Mouse (Mus musculus) heart, embryonic 10.5 days (tissue): ENCODE data around the gene Fbxo34. TPM values are rescaled to one million over a fixed set of nuclear protein-coding genes. Genes with fewer than 3 reads are reported as not detected.

Experiments
- DNase-seq: peaks from one replicate; pipeline ENCODE4 v3.0.0-alpha.2; 2017; ENCODE audit warnings: low spot score
- H3K27ac ChIP-seq: fragments of 300-500 bp; sonication (generic); 2 replicates; pipeline ENCODE4 v1.5.1; 2016; ENCODE audit warnings: mild to moderate bottlenecking
- H3K27me3 ChIP-seq: fragments of 300-500 bp; sonication (generic); 2 replicates; pipeline ENCODE4 v1.6.1; 2016; ENCODE audit warnings: mild to moderate bottlenecking; ENCODE audit not compliant: poor library complexity, insufficient read depth, severe bottlenecking
- H3K36me3 ChIP-seq: fragments of 300-500 bp; sonication (generic); 2 replicates; pipeline ENCODE4 v1.6.1; 2016; ENCODE audit warnings: mild to moderate bottlenecking, moderate library complexity
- H3K4me1 ChIP-seq: fragments of 300-500 bp; sonication (generic); 2 replicates; pipeline ENCODE4 v1.6.1; 2016; ENCODE audit warnings: mild to moderate bottlenecking
- H3K4me3 ChIP-seq: fragments of 300-500 bp; sonication (generic); 2 replicates; pipeline ENCODE4 v1.5.1; 2016; ENCODE audit warnings: mild to moderate bottlenecking, moderate library complexity
- H3K9me3 ChIP-seq: fragments of 300-500 bp; sonication (generic); 2 replicates; pipeline ENCODE4 v1.6.1; 2016; ENCODE audit warnings: mild to moderate bottlenecking, moderate library complexity
- WGBS: fragments of 180-500 bp; shearing (Covaris S2); methylation state at CpG from one replicate; pipeline ENCODE4 v1.1.7; 2016; 5-methylcytosine and 5-hydroxymethylcytosine counted together
- polyA plus RNA-seq: library from polyadenylated mRNA; unstranded; fragments of >200 nt; fragmentation: Nextera tagmentation; extraction: Ambion mirVana; gene quantifications from 2 replicates; pipeline ENCODE4 v1.2.1, GENCODE M21; 2016

Gene Fbxo34
- polyA plus RNA-seq, 1 experiment from 2014 or later, result 21.8 TPM

GRCm38 (mm10) chr14:47445331-47446095, 4.7 kb upstream of the Fbxo34 start:
- 61% methylated on average over 9 of the region's 9 CpGs for WGBS
- H3K4me3 ChIP-seq, result no peak overlapping the region
- H3K27ac ChIP-seq, result no peak overlapping the region
- 0 out of 2 replicates have a peak, but pooled peaks cover 7% of the 10 kb centered on the region for H3K9me3 ChIP-seq
- no peaks in the 10 kb centered on the region for H3K4me1 ChIP-seq
- DNase-seq, result no peak
- no peaks in the 10 kb centered on the region for H3K27me3 ChIP-seq
- no peaks in the 10 kb centered on the region for H3K36me3 ChIP-seq

GRCm38 (mm10) chr14:47459556-47459955, 9.3 kb downstream of the Fbxo34 start:
- Histone ChIP-seq H3K9me3 (no peaks in the 10 kb centered on the region), H3K27me3 (no peaks in the 10 kb centered on the region), H3K36me3 (no peaks in the 10 kb centered on the region), H3K27ac (no peak overlapping the region), H3K4me1 (no peaks in the 10 kb centered on the region), H3K4me3 (no peak overlapping the region)
- WGBS, result 81% methylated on average over 4 of the region's 4 CpGs
- no peak for DNase-seq

- 82% methylated on average over 8 of the region's 8 CpGs for WGBS
- Histone ChIP-seq H3K27ac (no peak overlapping the region), H3K9me3 (no peaks in the 10 kb centered on the region), H3K4me3 (no peak overlapping the region), H3K27me3 (peaks cover 4% of the 10 kb centered on the region; the same call in 1 of the 2 replicates), H3K4me1 (no peaks in the 10 kb centered on the region), H3K36me3 (no peaks in the 10 kb centered on the region)
- DNase-seq, result no peak
Observed at GRCm38 (mm10) chr14:47461997-47462396, 11.8 kb downstream of the Fbxo34 start.

GRCm38 (mm10) chr14:47462453-47462852, 12.2 kb downstream of the Fbxo34 start:
- Histone ChIP-seq H3K4me1 (no peaks in the 10 kb centered on the region), H3K9me3 (no peaks in the 10 kb centered on the region), H3K27ac (no peak overlapping the region), H3K36me3 (no peaks in the 10 kb centered on the region), H3K4me3 (no peak overlapping the region), H3K27me3 (peaks cover 4% of the 10 kb centered on the region; the same call in 1 of the 2 replicates)
- WGBS, result 78% methylated on average over 4 of the region's 4 CpGs
- DNase-seq, result no peak

GRCm38 (mm10) chr14:47462877-47463460, 12.7 kb downstream of the Fbxo34 start:
- no peak overlapping the region for H3K27ac ChIP-seq
- DNase-seq, result no peak
- peaks cover 4% of the 10 kb centered on the region; the same call in 1 of the 2 replicates for H3K27me3 ChIP-seq
- H3K4me1 ChIP-seq, result no peaks in the 10 kb centered on the region
- H3K36me3 ChIP-seq, result no peaks in the 10 kb centered on the region
- no peaks in the 10 kb centered on the region for H3K9me3 ChIP-seq
- H3K4me3 ChIP-seq, result no peak overlapping the region
- WGBS, result 74% methylated on average over 9 of the region's 9 CpGs

- Histone ChIP-seq H3K9me3 (no peaks in the 10 kb centered on the region), H3K27me3 (peaks cover 4% of the 10 kb centered on the region; the same call in 1 of the 2 replicates), H3K4me1 (no peaks in the 10 kb centered on the region), H3K36me3 (no peaks in the 10 kb centered on the region), H3K27ac (no peak overlapping the region), H3K4me3 (no peak overlapping the region)
- no peak for DNase-seq
- 72% methylated on average over 10 of the region's 10 CpGs for WGBS
Observed at GRCm38 (mm10) chr14:47464426-47464825, 14.2 kb downstream of the Fbxo34 start.

GRCm38 (mm10) chr14:47465468-47466175, 15.4 kb downstream of the Fbxo34 start:
- Histone ChIP-seq H3K4me1 (no peaks in the 10 kb centered on the region), H3K27ac (no peak overlapping the region), H3K27me3 (peaks cover 4% of the 10 kb centered on the region; the same call in 1 of the 2 replicates), H3K36me3 (no peaks in the 10 kb centered on the region), H3K4me3 (no peak overlapping the region), H3K9me3 (no peaks in the 10 kb centered on the region)
- 43% methylated on average over 7 of the region's 7 CpGs for WGBS
- no peak for DNase-seq

- Histone ChIP-seq H3K27me3 (no peaks in the 10 kb centered on the region), H3K9me3 (no peaks in the 10 kb centered on the region), H3K4me1 (peaks cover 24% of the 10 kb centered on the region), H3K4me3 (peak overlapping the region; percentile 96), H3K27ac (peak overlapping the region; percentile 97), H3K36me3 (0 out of 2 replicates have a peak, but pooled peaks cover 3% of the 10 kb centered on the region)
- peak; percentile 96 for DNase-seq
- WGBS, result 0% methylated on average over 40 of the region's 40 CpGs
Observed at GRCm38 (mm10) chr14:47472359-47472742, 22.1 kb downstream of the Fbxo34 start.

- Histone ChIP-seq H3K27ac (peak overlapping the region; percentile 97), H3K4me1 (peaks cover 24% of the 10 kb centered on the region), H3K27me3 (no peaks in the 10 kb centered on the region), H3K36me3 (0 out of 2 replicates have a peak, but pooled peaks cover 3% of the 10 kb centered on the region), H3K4me3 (peak overlapping the region; percentile 96), H3K9me3 (no peaks in the 10 kb centered on the region)
- WGBS, result 2% methylated on average over 66 of the region's 69 CpGs
- peak; percentile 90 for DNase-seq
Observed at GRCm38 (mm10) chr14:47472743-47473546, 22.7 kb downstream of the Fbxo34 start.

- Histone ChIP-seq H3K27ac (peak overlapping the region; percentile 33; the same call in 1 of the 2 replicates), H3K4me1 (peaks cover 24% of the 10 kb centered on the region), H3K36me3 (0 out of 2 replicates have a peak, but pooled peaks cover 3% of the 10 kb centered on the region), H3K27me3 (no peaks in the 10 kb centered on the region), H3K9me3 (no peaks in the 10 kb centered on the region), H3K4me3 (peak overlapping the region; percentile 96)
- no peak for DNase-seq
- 83% methylated on average over 9 of the region's 9 CpGs for WGBS
Observed at GRCm38 (mm10) chr14:47473891-47474290, 23.7 kb downstream of the Fbxo34 start.

- WGBS, result 78% methylated on average over 8 of the region's 8 CpGs
- H3K4me1 ChIP-seq, result peaks cover 24% of the 10 kb centered on the region
- 0 out of 2 replicates have a peak, but pooled peaks cover 3% of the 10 kb centered on the region for H3K36me3 ChIP-seq
- peak overlapping the region; percentile 96; the same call in 1 of the 2 replicates for H3K4me3 ChIP-seq
- no peaks in the 10 kb centered on the region for H3K27me3 ChIP-seq
- no peak for DNase-seq
- peak overlapping the region; percentile 33; the same call in 1 of the 2 replicates for H3K27ac ChIP-seq
- no peaks in the 10 kb centered on the region for H3K9me3 ChIP-seq
Observed at GRCm38 (mm10) chr14:47474571-47475254, 24.5 kb downstream of the Fbxo34 start.

GRCm38 (mm10) chr14:47476266-47476665, 26.0 kb downstream of the Fbxo34 start:
- 78% methylated on average over 4 of the region's 4 CpGs for WGBS
- Histone ChIP-seq H3K4me1 (peaks cover 24% of the 10 kb centered on the region), H3K27ac (no peak overlapping the region), H3K9me3 (no peaks in the 10 kb centered on the region), H3K27me3 (no peaks in the 10 kb centered on the region), H3K4me3 (no peak overlapping the region), H3K36me3 (0 out of 2 replicates have a peak, but pooled peaks cover 3% of the 10 kb centered on the region)
- no peak for DNase-seq
